Mouse (Mus musculus) gastrocnemius, postnatal 25 days (tissue): ENCODE data around the gene Thsd7b. TPM values are rescaled to one million over a fixed set of nuclear protein-coding genes. Genes with fewer than 3 reads are reported as not detected.
"Not testable (repeated sequence)": the region's sequence is repeated elsewhere in the genome, so short reads cannot be mapped to it uniquely, and the experiment has no call there.

Source experiments
- DNase-seq: peaks from one replicate; pipeline ENCODE4 v3.0.0; 2022
- total RNA-seq, 2 experiments: library from RNA; stranded (reverse); gene quantifications; 1 replicate in 1 of 2; 2 replicates in 1 of 2; pipeline ENCODE4 v1.2.3; 2021

The Thsd7b gene
- total RNA-seq, 2 experiments from 2014 or later = 0.51 to 0.64 TPM

- DNase-seq = no peak
Measured at GRCm38 (mm10) chr1:129635146-129635545, 362.0 kb downstream of the Thsd7b start.

- no peak for DNase-seq
Measured at GRCm38 (mm10) chr1:129644252-129644861, 371.3 kb downstream of the Thsd7b start.

GRCm38 (mm10) chr1:129651448-129651847, 378.3 kb downstream of the Thsd7b start:
- not testable (repeated sequence) for DNase-seq

GRCm38 (mm10) chr1:129658045-129658444, 384.9 kb downstream of the Thsd7b start:
- DNase-seq = no peak

- DNase-seq = no peak
Measured at GRCm38 (mm10) chr1:129675878-129676277, 402.8 kb downstream of the Thsd7b start.

- DNase-seq = no peak
Measured at GRCm38 (mm10) chr1:129678851-129679250, 405.7 kb downstream of the Thsd7b start.

- no peak for DNase-seq
Measured at GRCm38 (mm10) chr1:129705701-129706100, 432.6 kb downstream of the Thsd7b start.

- DNase-seq = no peak
Measured at GRCm38 (mm10) chr1:129712706-129713105, 439.6 kb downstream of the Thsd7b start.

GRCm38 (mm10) chr1:129713571-129713970, 440.5 kb downstream of the Thsd7b start:
- DNase-seq = no peak

- DNase-seq = no peak
Measured at GRCm38 (mm10) chr1:129719592-129719991, 446.5 kb downstream of the Thsd7b start.

GRCm38 (mm10) chr1:129731991-129732390, 458.9 kb downstream of the Thsd7b start:
- DNase-seq = no peak

- no peak for DNase-seq
Measured at GRCm38 (mm10) chr1:129747595-129747994, 474.5 kb downstream of the Thsd7b start.

GRCm38 (mm10) chr1:129756548-129757240, 483.6 kb downstream of the Thsd7b start:
- no peak for DNase-seq

GRCm38 (mm10) chr1:129759003-129759402, 485.9 kb downstream of the Thsd7b start:
- no peak for DNase-seq

GRCm38 (mm10) chr1:129761234-129761633, 488.1 kb downstream of the Thsd7b start:
- no peak for DNase-seq

- DNase-seq = no peak
Measured at GRCm38 (mm10) chr1:129764748-129765147, 491.6 kb downstream of the Thsd7b start.

- no peak for DNase-seq
Measured at GRCm38 (mm10) chr1:129777055-129777454, 504.0 kb downstream of the Thsd7b start.

- no peak for DNase-seq
Measured at GRCm38 (mm10) chr1:129779506-129779905, 506.4 kb downstream of the Thsd7b start.

GRCm38 (mm10) chr1:129780589-129780988, 507.5 kb downstream of the Thsd7b start:
- no peak for DNase-seq

GRCm38 (mm10) chr1:129798519-129798918, 525.4 kb downstream of the Thsd7b start:
- DNase-seq = no peak

GRCm38 (mm10) chr1:129826927-129827326, 553.8 kb downstream of the Thsd7b start:
- DNase-seq = no peak

- DNase-seq = no peak
Measured at GRCm38 (mm10) chr1:129837324-129837723, 564.2 kb downstream of the Thsd7b start.

GRCm38 (mm10) chr1:129837776-129838175, 564.7 kb downstream of the Thsd7b start:
- peak; percentile 5 for DNase-seq

GRCm38 (mm10) chr1:129838486-129838885, 565.4 kb downstream of the Thsd7b start:
- no peak for DNase-seq
